9 mouse cellular contexts compared by ENCODE assay signal in genomic region chr2:118487806-118488205, GRCm38 (mm10). TPM values are rescaled to one million over a fixed set of nuclear protein-coding genes. Genes with fewer than 3 reads are reported as not detected.
DNase-seq lines count a peak whose midpoint lies in the region; ATAC-seq and TF ChIP-seq lines count a peak whose summit lies in the region.
"Had no signal": no experiment of that assay in that cellular context is flagged by ENCODE, and none has a peak within 500 bp of the region (broad histone marks: within the 10 kb centered on the region; RNA-seq: fewer than 3 reads in every experiment).

No protein-coding gene starts in this region.

- 76% methylated on average over 3 of the region's 3 CpGs for WGBS in lung, postnatal 0 days

- H3K4me3 ChIP-seq in lung, postnatal 0 days (ENCODE audit: low read depth, low read length) = no peak overlapping the region
- H3K4me3 ChIP-seq: liver, embryonic 13.5 days had no signal

- no peak for TF ChIP-seq EP300 in lung, postnatal 0 days (IDR thresholded peaks at IDR 0.05)

- H3K4me1 ChIP-seq in lung, postnatal 0 days (ENCODE audit: insufficient read depth, low read depth, low read length) = peaks cover 20% of the 10 kb centered on the region; the same call in 1 of the 2 replicates

- H3K36me3 ChIP-seq in lung, postnatal 0 days (ENCODE audit: insufficient read depth, low read length) = no peaks in the 10 kb centered on the region
- H3K36me3 ChIP-seq: liver, embryonic 13.5 days had no signal

- no peak overlapping the region for H3K27ac ChIP-seq in lung, postnatal 0 days (ENCODE audit: low read length)
- H3K27ac ChIP-seq: liver, embryonic 13.5 days had no signal

- no peak overlapping the region for H3K9ac ChIP-seq in lung, postnatal 0 days (replicated peaks; ENCODE audit: low read depth)
- H3K9ac ChIP-seq: liver, embryonic 13.5 days had no signal

- no peaks in the 10 kb centered on the region for H3K27me3 ChIP-seq in lung, postnatal 0 days (replicated peaks; ENCODE audit: insufficient read depth, low read length)
- H3K27me3 ChIP-seq: liver, embryonic 13.5 days had no signal

- H3K9me3 ChIP-seq in lung, postnatal 0 days (ENCODE audit: low read length) = no peaks in the 10 kb centered on the region
- H3K9me3 ChIP-seq: liver, embryonic 13.5 days had no signal

- H3K4me2 ChIP-seq in lung, postnatal 0 days (replicated peaks; ENCODE audit: low read depth, low read length) = no peak overlapping the region

- intact Hi-C loops in left cerebral cortex, postnatal 10 days (cut with DNase I) = loop anchor here (2.0 to 10.0 kb wide), 2 partner anchors 117 to 207 kb away; no protein-coding TSS in a partner anchor

- no peak for ATAC-seq in lung, postnatal 0 days

- TF ChIP-seq CTCF in lung, postnatal 0 days (IDR thresholded peaks at IDR 0.05) = peak; percentile 66

- peak; percentile 15 to 19 for DNase-seq in cerebellum, postnatal 36 days
- no peak for DNase-seq in cerebellum, adult 18-20 months
- DNase-seq in 3T3-L1 (ENCODE audit: low read depth, low spot score) = peak; percentile 61
- DNase-seq in ZHBTc4 (ENCODE audit: low read depth, low spot score) = peak; percentile 70
- DNase-seq in lung, postnatal 0 days (ENCODE audit: low spot score) = no peak
- no peak for DNase-seq in frontal cortex, postnatal 36 days (ENCODE audit: low spot score in 2 of 2)
- DNase-seq in left cerebral cortex, postnatal 10 days (ENCODE audit: extremely low spot score in 1 of 2, low spot score in 2 of 2) = no peak
- DNase-seq in frontal cortex, postnatal 25 days (ENCODE audit: low spot score in 2 of 2) = no peak
- DNase-seq: liver, embryonic 13.5 days had no signal

RNA-seq across cellular contexts. Expression of gene Srp14, which starts 8.3 kb away (rescaled TPM):
- 275 and 277 TPM in 2 replicates for polyA plus RNA-seq in lung, postnatal 0 days (2015; fragmentation: Nextera tagmentation; extraction: Ambion mirVana)
- total RNA-seq in left cerebral cortex, postnatal 10 days (2021) = 100 to 1,000 TPM; 159 to 171 TPM

Comparison
In these comparisons a context has a peak if more than half of its experiments do, and no peak if none do; other contexts are left out.
1. DNase-seq: peak in cerebellum, postnatal 36 days (2 of 2), 3T3-L1 (single experiment) and ZHBTc4 (single experiment); none in cerebellum, adult 18-20 months (0 of 2), lung, postnatal 0 days (single experiment), frontal cortex, postnatal 36 days (0 of 2), left cerebral cortex, postnatal 10 days (0 of 2) and frontal cortex, postnatal 25 days (0 of 2).